Mouse (Mus musculus): Measurements from ENCODE around the gene Plcb1.

Gene Plcb1

DNA sequence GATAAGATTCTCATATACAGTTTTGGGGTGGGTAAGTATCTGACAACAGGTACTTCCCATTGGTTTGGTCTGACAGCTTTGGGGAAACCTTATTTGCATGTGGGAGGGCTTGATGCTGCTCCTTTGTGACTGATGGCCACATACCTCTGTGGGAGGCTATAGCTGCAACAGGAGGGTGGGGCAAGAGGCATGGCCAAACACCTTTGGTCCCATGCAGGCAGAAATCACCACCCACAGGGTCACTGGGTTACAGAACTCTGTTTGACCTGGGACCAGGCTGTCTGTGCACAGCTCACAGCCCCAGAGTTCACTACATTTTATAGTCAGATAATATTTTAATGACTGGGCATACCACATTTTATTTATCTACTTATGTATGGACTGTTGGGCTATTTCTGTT is 281.6 kb downstream of the Plcb1 start:
- DNase-seq (ENCODE audit: low spot score in 2 of 2) = no peak

DNA sequence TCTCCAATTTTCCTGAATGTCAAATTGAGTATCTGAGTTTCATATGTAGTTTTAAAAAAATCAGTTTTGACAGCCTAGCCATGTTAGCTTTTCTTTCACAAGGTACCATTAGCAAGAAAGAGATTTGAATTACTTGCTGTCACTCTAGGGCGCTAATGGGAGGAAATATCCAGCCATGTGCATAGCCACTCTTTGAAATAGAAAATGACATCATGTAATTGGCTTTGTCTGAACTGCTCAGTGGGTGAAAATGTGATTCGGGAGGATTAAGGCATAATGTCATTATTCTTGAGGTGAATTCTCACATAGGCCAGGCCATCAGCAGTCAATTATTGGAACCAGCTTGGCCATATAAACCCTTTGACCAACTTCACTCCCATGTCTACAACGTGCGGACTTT is 285.5 kb downstream of the Plcb1 start:
- no peak for DNase-seq (ENCODE audit: low spot score in 2 of 2)

DNA sequence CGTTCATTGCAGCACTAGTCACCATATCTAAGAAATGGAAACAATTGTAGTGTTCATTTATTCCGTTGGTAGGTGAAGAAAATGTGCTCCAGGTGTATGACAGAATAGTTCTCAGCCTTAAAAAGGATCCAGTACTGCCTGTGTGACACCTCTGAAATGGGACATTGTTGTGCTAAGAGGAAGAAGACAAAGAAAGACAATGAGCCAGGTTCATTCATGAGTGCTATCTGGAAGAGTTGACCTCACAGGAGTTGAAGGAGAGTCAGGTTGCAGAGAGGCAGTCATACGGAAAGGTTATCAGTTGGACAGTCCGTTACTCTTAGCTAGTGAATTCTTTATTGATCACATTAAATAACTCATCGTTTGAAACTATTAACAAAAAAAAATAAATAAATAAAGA is 286.6 kb downstream of the Plcb1 start:
- no peak for DNase-seq (ENCODE audit: low spot score in 2 of 2)

DNA sequence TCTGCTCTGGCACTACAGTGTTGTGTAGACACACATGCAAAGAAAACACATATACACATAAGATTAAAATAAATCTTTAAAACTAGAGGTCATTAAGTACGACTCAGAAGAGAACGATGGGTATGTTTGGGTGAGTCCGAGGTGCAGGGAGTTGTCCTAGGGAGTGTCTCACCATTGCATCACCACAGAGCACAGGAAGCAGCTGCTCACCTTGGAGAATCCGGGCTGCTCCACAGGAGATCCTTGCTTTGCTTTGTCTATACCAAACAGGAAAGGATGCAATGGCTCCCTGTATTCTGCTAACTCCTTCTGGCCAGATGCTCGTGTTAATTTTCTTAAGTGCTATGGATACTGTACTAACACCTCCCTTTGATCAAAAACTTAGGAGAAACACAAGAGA is 287.1 kb downstream of the Plcb1 start:
- DNase-seq (ENCODE audit: low spot score in 2 of 2) = no peak

DNA sequence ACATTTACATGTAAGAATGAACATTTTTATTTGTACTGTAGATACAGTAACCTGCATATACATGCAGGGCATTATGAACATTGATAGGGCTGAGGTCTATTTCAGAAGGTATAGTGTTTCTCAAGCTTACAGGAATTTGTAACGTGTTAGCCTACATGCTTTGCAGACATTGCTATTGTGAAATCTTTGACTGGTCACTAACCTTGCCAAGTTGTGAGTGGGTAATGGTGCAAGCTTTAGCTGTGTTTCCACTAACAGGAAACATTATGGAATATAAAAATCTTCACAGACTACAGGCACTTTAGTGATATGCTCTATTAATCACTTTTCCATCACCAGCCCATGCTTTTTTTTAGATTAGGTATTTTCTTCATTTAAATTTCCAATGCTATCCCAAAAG is 289.5 kb downstream of the Plcb1 start:
- no peak for DNase-seq (ENCODE audit: low spot score in 2 of 2)

DNA sequence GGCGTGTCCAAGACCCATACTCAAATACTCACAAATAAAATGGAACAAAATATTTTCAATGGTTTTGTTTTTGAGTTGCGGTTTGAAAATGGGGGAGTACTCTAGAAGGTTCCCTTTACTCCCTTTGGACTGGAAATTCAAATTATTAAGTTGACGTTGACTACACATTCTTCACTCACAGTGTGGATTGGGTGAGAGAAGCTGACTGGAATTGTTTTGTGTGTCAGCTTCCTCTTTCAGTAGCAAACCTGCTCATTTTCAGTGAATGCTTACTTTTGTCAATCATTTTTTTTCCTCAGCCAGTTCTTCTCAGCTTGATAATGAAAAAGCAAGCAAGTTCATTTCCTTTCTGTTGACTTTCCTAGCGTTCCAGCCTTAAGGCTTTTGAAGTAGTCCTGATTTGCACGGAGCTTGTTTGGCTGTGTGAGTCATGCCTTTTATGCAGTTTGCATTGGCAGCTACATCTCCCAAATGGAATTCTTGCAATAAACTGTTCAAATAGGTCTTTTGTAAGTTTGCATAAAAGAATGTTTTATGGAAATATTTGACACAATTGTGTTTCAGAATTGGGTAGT is 306.8 kb downstream of the Plcb1 start:
- no peak for DNase-seq (ENCODE audit: low spot score in 2 of 2)

DNA sequence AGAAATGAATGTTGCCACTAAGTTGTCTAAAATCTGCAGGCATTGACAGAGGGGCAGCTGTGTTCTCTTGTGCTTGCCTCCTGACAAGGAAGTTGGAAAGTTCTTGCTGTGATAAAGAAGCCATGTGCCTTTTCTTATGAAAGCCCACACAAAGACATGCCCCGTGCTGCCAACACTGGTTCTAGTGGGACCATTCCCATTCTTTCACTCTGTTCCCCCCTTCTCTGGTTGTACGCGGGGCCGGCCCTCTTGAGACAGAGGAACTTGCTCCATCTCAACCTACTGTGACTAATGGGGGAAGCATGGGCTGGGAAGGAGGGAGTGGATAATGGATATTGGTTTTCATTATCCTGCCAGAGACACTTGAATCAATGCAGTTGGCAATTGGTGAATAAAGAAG is 315.4 kb downstream of the Plcb1 start:
- no peak for DNase-seq (ENCODE audit: low spot score in 2 of 2)

DNA sequence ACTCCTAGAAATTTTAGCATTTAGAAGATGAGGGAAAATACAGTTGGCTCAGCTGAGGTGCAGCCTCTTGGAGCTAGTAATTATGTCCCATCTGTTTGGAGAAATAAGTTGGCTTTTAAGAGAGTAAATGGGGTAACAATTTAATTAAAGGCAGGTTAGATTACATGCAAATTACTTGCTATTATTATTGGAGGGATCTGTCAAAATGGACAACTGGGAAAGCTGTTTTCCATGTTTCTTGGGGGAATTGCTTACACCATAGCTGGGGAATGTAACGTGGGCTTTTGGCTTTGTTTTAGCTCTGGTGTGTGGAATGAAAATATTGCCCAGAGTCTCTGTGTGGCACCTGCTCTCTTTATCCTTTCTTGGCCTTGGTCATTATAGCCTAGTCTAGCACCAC is 316.1 kb downstream of the Plcb1 start:
- no peak for DNase-seq (ENCODE audit: low spot score in 2 of 2)

DNA sequence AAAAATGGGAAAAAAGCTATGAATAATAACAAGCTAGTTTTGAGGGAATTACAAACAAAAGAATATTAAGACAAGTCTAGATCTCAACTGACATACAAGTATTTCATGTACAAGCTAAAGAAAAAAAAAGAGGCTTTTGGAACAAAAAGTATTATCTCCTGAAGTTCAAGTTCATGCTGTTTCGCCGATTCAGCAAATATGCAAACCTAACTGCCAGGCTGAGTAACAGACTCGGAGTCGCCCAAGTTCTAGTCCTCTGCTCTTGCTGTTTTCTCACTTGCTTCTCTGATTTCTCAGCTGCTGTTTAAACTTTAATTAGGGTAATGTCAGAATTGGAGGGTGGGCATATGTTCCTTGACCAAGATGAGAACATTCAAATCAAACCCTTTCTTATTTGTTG is 320.8 kb downstream of the Plcb1 start:
- no peak for DNase-seq (ENCODE audit: low spot score in 2 of 2)

DNA sequence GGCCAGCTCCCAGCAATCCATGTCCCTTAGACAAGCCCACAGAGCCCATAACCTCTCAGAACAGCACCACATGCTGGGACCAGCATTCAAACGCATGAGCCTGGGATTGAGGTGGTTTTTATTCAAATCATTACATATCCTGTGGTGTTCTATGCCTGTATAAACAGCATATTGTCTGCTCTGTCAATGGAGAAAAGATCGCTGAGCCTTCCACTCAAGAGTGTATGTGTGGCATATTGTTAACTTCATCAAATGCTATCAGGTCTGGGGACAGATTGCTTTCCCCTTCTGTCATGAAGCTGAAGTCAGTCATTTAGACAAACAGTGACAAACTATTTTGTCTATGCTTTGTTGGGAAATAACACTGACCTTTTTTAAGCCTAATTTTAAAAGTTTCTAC is 322.7 kb downstream of the Plcb1 start:
- DNase-seq (ENCODE audit: low spot score in 2 of 2) = no peak

DNA sequence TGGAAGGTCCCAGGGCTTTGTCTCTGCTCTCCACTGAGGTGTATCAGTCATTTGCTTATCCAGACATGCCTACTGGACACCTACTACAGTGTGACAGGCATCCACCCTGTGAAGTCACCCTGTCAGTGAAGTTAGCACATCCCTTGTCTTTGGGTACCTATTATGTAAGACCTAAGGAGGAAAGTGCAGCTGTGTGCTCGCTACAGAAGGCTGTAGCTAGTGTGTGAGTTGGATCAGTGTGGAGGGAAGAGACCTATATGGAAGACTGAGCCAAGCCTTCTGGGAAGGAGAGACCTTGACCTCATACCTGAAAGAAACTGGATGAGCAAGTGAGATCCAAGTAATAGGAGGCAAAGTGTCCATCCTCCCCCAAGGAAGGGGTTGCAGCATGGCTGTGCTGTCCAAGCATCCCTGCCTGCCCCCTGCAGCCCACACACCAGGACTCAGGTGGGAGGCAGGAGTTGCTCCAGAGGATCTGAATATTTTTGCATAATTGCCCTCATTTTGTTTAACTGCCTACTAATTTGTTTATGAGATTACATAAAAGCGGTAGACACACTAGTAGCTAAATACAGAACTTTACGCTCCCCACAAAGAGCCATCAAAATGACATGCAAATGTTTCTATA is 328.7 kb downstream of the Plcb1 start:
- DNase-seq (ENCODE audit: low spot score in 2 of 2) = no peak

DNA sequence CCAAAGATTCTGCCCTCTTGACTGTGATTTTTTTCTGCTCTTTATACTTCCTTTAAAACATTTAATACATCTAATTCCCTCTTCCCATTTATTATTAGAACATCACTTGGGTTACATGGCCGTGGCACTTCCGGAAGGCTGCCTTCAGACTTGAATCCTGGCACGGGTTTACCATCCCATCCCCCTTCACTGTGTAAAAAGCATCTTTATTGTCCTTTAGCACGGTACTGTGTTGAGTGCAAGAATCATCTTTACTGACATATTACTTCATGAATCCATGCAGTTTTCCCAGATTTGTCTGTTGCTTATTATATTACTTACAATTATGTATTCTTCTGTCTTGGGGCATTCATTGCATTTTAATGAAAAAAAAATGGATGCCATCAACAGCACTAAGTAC is 337.2 kb downstream of the Plcb1 start:
- DNase-seq (ENCODE audit: low spot score in 2 of 2) = no peak

DNA sequence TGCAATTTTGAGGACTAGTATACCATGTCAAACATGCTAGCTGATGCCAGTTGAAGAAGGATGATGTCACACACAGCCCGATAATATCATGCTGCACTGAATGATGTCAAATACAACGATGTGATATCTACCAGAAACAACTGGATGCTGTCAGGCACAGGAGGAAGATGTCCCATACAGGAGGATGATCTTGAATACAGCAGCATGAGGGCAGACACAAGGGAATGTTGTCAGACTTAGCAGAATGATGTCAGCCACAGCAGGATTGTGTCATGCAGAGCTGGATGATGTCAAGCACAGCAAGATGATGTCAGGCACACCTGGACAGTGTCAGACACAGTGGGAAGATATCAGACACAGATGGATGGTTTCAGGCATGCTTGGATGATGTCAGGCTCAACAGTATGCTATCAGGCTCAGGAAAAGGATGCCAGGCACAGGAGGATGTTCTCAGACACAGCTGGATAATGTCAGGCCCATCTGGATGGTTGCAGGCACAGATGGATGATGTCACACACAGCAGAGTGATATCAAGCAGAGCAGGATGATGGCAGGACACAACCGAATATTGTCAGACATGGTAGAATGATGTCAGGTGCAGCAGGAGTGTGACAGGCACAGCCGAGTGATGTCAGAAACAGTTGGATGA is 338.0 kb downstream of the Plcb1 start:
- no peak for DNase-seq (ENCODE audit: low spot score in 2 of 2)

DNA sequence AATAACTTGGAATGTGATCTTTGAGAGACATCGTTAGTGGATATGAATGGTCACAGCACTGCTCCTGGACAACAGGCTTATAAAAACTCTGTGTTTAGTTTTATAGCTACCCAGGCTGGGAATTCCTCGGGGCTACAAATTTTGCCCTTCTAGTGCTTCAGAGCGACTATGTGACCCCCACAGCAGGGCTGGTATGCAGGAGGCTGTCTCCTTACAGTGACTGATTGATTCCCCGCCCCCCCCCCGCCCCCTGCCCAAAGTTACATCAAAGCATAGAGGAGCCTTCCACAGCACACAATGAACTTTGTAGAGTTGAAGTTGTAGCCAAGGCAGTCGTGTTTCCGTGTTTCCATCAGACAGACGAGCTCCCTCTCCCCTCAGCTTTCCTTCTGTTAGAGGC is 354.7 kb downstream of the Plcb1 start:
- DNase-seq (ENCODE audit: low spot score in 2 of 2) = no peak

DNA sequence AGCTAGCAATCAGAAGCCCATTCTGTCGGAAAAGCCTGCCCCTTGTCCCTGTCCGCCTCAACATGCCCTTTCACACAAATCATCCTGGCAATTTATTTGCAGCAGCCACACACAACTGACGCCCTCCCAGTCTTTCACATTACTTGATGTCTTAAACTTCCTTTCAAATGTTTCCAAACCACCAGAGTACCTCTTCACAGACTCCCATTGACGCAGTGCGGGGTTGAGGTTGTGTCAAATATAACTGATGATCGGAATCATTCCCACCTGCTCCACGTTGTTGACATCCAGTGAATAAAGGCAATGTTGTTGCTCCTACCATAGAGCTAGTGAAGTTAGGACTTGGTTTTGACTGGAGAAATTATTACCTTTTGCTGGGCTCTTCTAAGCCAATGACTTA is 366.4 kb downstream of the Plcb1 start:
- no peak for DNase-seq (ENCODE audit: low spot score in 2 of 2)

DNA sequence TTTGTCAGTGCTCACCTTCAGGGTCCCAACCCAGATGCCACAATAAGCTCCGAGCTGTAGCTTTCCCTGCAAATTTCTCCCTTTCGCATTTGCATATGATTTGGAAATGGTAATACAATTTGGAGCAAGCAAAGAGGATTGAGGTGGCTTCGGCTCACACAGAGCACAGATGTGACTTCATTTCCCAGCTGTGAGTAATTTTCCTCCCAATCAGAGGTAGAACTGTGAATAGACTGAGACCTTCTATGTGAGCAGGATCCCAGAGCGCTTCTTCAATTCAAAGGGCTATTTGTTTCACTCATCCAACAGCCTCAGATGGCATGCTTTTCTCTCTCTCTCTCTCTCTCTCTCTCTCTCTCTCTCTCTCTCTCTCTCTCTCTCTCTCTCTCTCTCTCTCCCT is 367.4 kb downstream of the Plcb1 start:
- no peak for DNase-seq (ENCODE audit: low spot score in 2 of 2)

DNA sequence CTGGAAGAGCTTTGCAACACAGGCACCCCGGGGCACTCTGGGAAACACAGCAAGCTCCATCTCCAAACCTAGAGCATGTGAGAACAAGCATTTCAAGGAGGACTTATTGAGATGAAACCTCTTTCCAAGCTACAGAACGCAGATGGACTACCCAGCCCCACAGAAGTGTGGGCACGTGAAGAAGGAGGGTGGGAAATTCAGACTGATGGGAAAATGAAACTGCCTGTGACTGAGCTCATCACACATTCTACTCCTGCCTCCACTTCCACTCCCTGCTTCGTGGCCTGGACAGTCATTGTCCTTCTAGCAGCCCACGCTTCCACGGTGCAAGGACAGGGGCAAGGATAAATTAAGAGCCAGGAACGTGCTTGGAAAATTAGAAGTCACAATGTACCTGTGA is 370.2 kb downstream of the Plcb1 start:
- DNase-seq (ENCODE audit: low spot score in 2 of 2) = no peak

DNA sequence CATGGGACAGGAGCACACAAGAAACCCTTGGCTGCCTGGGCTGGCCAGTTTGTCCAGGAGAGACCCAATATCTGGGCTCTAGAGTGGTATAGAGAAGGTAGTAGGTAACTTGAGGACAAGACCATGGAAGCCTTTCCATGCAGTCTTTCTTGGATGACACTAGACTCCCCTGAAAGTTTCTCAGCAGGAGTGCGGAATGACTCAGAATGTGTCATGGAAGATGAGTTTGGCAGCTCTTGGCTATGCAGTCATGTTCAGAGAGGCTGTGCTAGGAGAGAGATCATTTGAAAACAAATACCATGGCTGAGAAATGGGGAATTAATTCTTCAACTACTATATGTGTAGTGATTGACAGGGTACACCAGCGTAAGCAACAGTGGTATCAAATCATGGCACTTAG is 372.1 kb downstream of the Plcb1 start:
- no peak for DNase-seq (ENCODE audit: low spot score in 2 of 2)

DNA sequence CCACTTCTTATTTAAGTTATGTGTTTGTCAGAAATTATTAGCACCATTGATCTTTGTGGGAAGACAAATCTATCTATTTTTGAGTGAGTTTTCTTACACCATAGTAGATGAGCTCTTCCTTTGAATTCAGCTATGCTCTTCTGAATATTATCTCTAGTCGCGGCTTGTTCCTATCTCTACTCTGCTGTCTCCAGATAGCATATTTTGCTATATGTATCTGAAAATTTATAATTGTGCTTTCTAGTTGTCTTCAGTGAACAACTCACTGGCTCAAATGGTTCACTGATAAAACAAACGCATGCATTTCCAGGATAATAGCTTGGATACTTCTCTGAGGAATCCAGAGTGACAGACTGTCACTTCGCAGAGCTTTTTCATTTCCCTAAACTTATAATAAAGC is 375.8 kb downstream of the Plcb1 start:
- no peak for DNase-seq (ENCODE audit: low spot score in 2 of 2)

DNA sequence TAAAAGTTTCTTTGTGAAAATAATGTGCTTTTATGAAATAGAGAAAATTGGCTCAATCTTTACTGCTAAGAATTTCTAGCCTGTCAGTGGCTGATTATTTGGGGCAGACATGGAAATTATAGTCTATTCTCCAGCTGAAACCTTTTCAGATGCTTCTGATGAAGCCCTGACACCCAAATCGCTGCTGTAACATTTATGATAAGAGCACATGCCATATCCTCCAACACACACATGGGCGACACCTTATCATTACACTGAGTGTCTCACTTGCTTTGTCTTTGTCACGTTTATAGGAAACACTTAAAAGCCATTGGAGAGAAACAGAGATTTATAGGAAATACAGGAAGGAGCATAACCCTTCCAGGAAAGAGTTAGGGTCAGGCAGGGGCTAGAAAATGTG is 379.6 kb downstream of the Plcb1 start:
- DNase-seq (ENCODE audit: low spot score in 2 of 2) = no peak

DNA sequence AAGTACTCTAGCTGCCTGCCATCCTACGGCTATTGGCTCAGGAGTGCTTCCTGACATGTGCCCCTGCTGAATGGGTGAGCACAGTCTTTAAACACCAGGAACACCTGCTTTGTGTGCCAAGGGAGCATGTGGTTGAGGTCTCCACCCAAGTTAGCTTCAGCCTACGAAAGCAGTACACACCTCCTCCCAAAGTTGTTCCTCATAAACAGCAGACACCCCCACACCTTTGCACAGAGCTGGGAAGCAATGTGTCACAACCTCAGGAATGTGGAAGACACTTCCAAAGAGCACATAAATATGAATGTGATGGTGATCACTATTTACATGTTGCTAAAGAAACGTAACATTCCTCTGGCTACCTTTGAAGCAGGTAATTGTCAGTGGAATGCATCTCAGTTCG is 389.7 kb downstream of the Plcb1 start:
- no peak for DNase-seq (ENCODE audit: low spot score in 2 of 2)

DNA sequence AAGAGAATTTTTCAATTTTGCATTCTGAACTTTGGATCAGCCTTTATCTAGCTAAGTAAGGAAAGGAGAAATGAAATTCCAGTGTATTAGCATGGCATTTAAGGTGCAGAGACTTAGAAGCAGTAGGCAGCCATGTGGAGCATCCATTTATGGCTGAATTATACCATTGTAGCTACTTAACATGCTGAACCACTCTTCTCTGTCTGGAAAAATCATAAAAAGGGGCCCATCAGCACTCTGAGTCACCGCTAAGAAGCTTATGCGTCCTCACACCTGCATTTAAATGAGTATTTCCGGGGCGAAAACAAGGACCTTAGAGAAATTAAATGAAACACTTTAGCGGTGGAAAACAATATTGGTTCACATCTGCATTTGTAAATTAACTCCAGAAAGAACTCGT is 401.8 kb downstream of the Plcb1 start:
- no peak for DNase-seq (ENCODE audit: low spot score in 2 of 2)

DNA sequence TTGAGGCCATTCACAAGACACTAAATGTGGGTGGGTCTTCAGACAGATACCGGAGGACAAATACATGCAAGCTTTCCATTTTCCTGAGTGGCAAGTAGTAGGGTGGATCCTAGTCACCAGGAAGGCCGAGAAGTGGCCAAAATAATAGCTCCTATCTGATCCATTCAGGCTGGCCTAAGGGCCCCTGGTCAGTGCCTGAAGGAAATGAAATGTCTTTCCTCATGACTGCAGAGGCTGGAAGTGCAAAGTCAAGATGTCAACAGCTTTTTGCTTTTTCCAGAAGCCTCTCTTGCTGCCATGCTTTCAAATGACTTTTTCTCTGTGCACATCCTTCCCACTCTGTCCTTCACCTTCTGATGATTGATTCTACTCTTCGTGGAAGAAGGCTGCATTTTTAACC is 415.0 kb downstream of the Plcb1 start:
- DNase-seq (ENCODE audit: low spot score in 2 of 2) = no peak

DNA sequence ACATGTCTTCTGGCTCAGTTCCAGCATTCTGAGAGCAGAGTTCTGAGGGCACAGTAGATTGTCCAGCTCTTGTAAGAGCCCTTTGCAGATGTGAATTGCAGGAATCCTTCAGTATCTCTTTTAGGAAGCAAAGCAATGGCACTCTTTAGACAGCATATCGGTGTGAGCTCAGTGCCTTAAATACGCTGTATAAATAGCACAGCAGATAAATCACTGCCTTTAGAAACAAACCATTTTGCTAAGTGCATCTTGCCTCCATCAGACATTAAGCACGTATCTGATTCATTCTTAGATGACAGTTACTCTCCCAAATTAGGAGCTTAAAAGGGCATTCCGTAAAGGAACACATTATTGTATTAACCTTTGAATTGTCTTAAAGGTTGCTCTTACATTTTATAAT is 416.5 kb downstream of the Plcb1 start:
- DNase-seq (ENCODE audit: low spot score in 2 of 2) = no peak

Measured in frontal cortex, postnatal 14 days (tissue).